30 mouse cellular contexts compared by ENCODE assay signal in the genomic region with DNA sequence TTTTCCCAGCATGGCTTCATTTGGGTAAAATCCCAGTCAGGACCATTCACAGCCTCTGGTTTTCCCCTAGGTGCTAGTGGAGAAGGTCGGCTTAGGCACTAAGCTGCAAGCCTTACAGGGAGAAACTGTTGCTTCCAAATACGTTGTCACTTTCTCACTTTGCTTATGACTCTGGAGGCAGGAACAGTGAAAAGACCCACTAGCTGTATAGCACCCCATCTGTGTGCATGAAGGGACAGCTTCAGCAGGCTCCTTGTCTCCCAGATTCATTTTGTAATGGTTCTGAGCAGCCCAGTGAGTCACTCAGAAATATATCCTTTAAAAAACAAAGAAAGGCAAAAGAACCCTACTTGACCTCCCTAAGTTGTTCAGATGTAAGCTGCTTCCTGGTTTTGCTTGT.
DNase-seq lines count a peak whose midpoint lies in the region; ATAC-seq and TF ChIP-seq lines count a peak whose summit lies in the region.
"Had no signal": no experiment of that assay in that cellular context is flagged by ENCODE, and none has a peak within 500 bp of the region (broad histone marks: within the 10 kb centered on the region; RNA-seq: fewer than 3 reads in every experiment).

No protein-coding gene starts in this region.

- H3K9me3 ChIP-seq in heart, embryonic 14.5 days (ENCODE audit: control insufficient read depth, low read length) = no peaks in the 10 kb centered on the region
- H3K9me3 ChIP-seq: embryonic facial prominence, embryonic 13.5 days; hindbrain, embryonic 12.5 days; intestine, embryonic 15.5 days; liver, embryonic 13.5 days; stomach, embryonic 15.5 days had no signal

- H3K4me2 ChIP-seq in heart, embryonic 14.5 days (ENCODE audit: low read length) = no peak overlapping the region
- H3K4me2 ChIP-seq: embryonic facial prominence, embryonic 13.5 days; hindbrain, embryonic 12.5 days; intestine, embryonic 15.5 days; liver, embryonic 13.5 days; stomach, embryonic 15.5 days had no signal

- H3K36me3 ChIP-seq in heart, embryonic 14.5 days (ENCODE audit: control insufficient read depth, insufficient read depth, low read length) = no peaks in the 10 kb centered on the region; the same call in 1 of the 2 replicates
- H3K36me3 ChIP-seq: embryonic facial prominence, embryonic 13.5 days; G1E; hindbrain, embryonic 12.5 days; intestine, embryonic 15.5 days; liver, embryonic 13.5 days; stomach, embryonic 15.5 days had no signal

- peaks cover 10 to 43% of the 10 kb centered on the region in 2 experiments for H3K4me1 ChIP-seq in heart, embryonic 14.5 days (ENCODE audit: control insufficient read depth in 2 of 2, insufficient read depth in 2 of 2, low read length in 2 of 2)
- H3K4me1 ChIP-seq: liver, embryonic 13.5 days; stomach, embryonic 15.5 days had no signal

- no peak for ATAC-seq in heart, embryonic 14.5 days (ENCODE audit: insufficient number of reproducible peaks, insufficient read depth, low FRiP score, low read depth)
- ATAC-seq: forebrain, embryonic 16.5 days; hindbrain, postnatal 0 days; intestine, embryonic 15.5 days; lung, postnatal 0 days had no signal

- H3K9ac ChIP-seq in heart, embryonic 14.5 days (ENCODE audit: low read length) = no peak overlapping the region
- H3K9ac ChIP-seq: embryonic facial prominence, embryonic 13.5 days; hindbrain, embryonic 12.5 days; intestine, embryonic 15.5 days; liver, embryonic 13.5 days; stomach, embryonic 15.5 days had no signal

- DNase-seq in gastrocnemius, adult 2 months = no peak
- DNase-seq in gastrocnemius, postnatal 14 days = no peak
- no peak for DNase-seq in heart, adult 9 months (ENCODE audit: low spot score in 2 of 2)
- DNase-seq in NIH3T3 (ENCODE audit: low read depth) = peak; percentile 45
- peak; percentile 28 for DNase-seq in telencephalon, adult 2 months (ENCODE audit: low read depth, low spot score)
- DNase-seq in lung, postnatal 4 days = no peak
- DNase-seq: adrenal gland, postnatal 25 days; cerebellum, adult 18-20 months; cerebellum, postnatal 10 days; gastrocnemius, postnatal 25 days; heart, postnatal 14 days; kidney, adult 8-10 months; kidney, postnatal 4 days; liver, embryonic 13.5 days; lung, adult 18-20 months; midbrain, embryonic 14.5 days; right cerebral cortex, postnatal 25 days; thymus, postnatal 14 days had no signal

- peak overlapping the region; percentile 63; the same call in 1 of the 2 replicates for H3K27ac ChIP-seq in gastrocnemius, adult 2 months
- peak overlapping the region; percentile 0 to 60; a peak in 3 of 4 replicates for H3K27ac ChIP-seq in heart, embryonic 14.5 days (replicated peaks in 1 of 2; ENCODE audit: control insufficient read depth in 1 of 2, insufficient read depth in 1 of 2, low read depth in 2 of 2, low read length in 2 of 2)
- H3K27ac ChIP-seq: embryonic facial prominence, embryonic 13.5 days; hindbrain, embryonic 12.5 days; hindbrain, postnatal 0 days; intestine, embryonic 15.5 days; kidney, postnatal 0 days; liver, embryonic 13.5 days; macrophage; stomach, embryonic 15.5 days had no signal

- no peak overlapping the region for H3K4me3 ChIP-seq in gastrocnemius, adult 2 months
- H3K4me3 ChIP-seq in heart, embryonic 14.5 days (ENCODE audit: control insufficient read depth in 1 of 2, insufficient read depth in 1 of 2, low read depth in 1 of 2, low read length in 2 of 2) = no peak overlapping the region
- H3K4me3 ChIP-seq: embryonic facial prominence, embryonic 13.5 days; erythroblast, embryonic 14.5 days; hindbrain, embryonic 12.5 days; intestine, embryonic 15.5 days; liver, embryonic 13.5 days; stomach, embryonic 15.5 days had no signal

- TF ChIP-seq CTCF in gastrocnemius, adult 2 months (IDR thresholded peaks at IDR 0.05) = no peak

- WGBS in heart, embryonic 14.5 days = 44% methylated on average over 2 of the region's 2 CpGs

- intact Hi-C loops in gastrocnemius, adult 2 months (cut with DNase I) = no loop called here
- intact Hi-C loops in gastrocnemius, postnatal 14 days (cut with DNase I; ENCODE audit: low total_unique reads) = no loop called here

- no peaks in the 10 kb centered on the region for H3K27me3 ChIP-seq in heart, embryonic 14.5 days (ENCODE audit: control insufficient read depth, insufficient read depth, low read length)
- H3K27me3 ChIP-seq: embryonic facial prominence, embryonic 13.5 days; hindbrain, embryonic 12.5 days; intestine, embryonic 15.5 days; liver, embryonic 13.5 days; stomach, embryonic 15.5 days had no signal

Comparison
In these comparisons a context has a peak if more than half of its experiments do, and no peak if none do; other contexts are left out.
1. DNase-seq: peak in NIH3T3 (single experiment) and telencephalon, adult 2 months (single experiment); none in gastrocnemius, adult 2 months (single experiment), gastrocnemius, postnatal 14 days (single experiment), heart, adult 9 months (0 of 2) and lung, postnatal 4 days (0 of 2).